Mouse (Mus musculus) NIH3T3 (cell line): ENCODE data around the gene A730009L09Rik.

Experiments used
- DNase-seq: peaks from one replicate; pipeline ENCODE4 v3.0.0-alpha.2; 2012; ENCODE audit warnings: low read depth

The A730009L09Rik gene

DNA sequence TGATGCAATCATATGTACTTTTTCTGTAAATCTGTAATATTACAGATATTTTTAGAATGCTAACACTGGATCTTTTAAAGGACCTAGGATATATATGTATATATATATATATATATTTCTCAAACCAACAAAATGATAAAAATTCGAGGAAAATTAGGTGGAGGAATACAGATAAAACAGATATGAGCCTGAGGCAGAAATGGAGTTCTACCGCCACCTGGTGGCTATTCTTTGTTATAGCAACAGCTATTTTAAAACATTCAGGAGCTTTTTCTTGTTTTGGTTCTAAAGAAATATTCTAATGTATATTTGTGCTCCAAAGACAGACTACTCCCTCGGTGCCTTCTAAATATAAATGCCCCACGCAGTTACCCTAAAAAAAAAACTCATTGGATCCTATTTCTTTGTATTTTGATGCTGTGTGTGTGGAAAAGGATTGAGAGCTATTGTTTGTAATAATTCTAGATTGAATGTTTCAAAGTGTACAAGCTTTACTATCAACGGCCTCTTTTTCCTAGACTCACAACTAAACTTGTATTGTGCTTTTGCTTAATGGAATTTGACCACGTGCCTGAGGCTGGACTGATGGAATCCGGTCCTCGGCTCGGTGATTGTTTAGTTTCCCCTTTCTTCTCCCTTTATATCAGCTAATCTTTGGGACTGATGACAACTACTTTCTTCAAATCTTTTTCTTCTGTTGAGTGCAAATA lies 44.8 kb downstream of the A730009L09Rik start:
- DNase-seq = peak; percentile 61

DNA sequence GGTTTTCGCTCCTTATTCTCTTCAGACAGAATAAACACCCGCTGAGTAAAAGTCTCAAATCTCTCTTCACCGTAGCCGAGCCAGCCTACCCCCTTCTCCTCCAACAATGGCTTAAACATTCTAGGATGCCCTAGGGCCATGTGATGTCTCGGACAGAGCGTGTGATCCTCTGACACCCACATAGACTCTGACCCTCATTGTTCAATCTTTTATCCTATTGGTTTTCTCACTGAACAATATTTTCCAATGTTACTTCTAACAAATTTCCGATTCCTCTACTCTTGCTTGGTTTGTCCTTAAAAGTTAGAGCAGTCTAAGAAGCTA lies 45.3 kb downstream of the A730009L09Rik start:
- DNase-seq = no peak
